Mouse (Mus musculus): ENCODE measurements around the gene Slc4a1ap. TPM values are rescaled to one million over a fixed set of nuclear protein-coding genes. Genes with fewer than 3 reads are reported as not detected.

The Slc4a1ap gene
- total and polyA plus RNA-seq, 3 experiments: 25.7 to 41.1 (median 27.9) TPM

DNA sequence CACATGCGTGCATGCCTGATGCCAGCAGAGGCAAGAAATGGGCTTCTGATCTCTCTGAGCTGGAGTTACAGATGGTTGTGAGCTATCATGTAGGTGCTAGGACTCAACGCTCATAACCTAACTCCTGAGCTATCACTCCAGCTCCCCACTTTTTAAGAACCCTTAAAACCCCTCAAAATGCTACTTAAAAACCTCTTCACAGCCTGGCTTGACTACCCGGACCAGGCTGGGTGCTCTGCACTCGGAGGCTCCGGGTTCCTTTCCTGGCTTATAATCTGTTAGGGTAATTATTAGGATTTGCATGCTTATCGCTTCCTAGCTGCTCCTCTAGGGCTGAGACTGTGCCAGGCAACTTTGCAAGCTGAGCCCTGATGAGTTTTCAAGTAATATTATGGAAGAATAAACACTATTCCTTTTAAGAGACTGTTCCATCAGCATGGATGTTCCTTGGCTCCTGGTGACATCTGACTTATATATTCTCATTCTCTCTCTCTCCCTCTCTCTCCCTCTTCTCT lies 70.7 kb downstream of the Slc4a1ap start:
- TF ChIP-seq POLR2A (IDR thresholded peaks at IDR 0.05; ENCODE audit: low read depth, low read length): no peak
- TF ChIP-seq RCOR1 (conservative IDR thresholded peaks at IDR 0.05; ENCODE audit: low read depth, low read length): no peak
- TF ChIP-seq JUND (conservative IDR thresholded peaks at IDR 0.05; ENCODE audit: low read depth, low read length): no peak
- TF ChIP-seq ZMIZ1 (IDR thresholded peaks at IDR 0.05; ENCODE audit: low read depth, low read length): no peak
- TF ChIP-seq IRF4 (IDR thresholded peaks at IDR 0.05; ENCODE audit: low read depth, low read length): no peak
- TF ChIP-seq MXI1 (IDR thresholded peaks at IDR 0.05; ENCODE audit: low read depth, low read length): no peak
- no peak for TF ChIP-seq CHD1 (IDR thresholded peaks at IDR 0.05; ENCODE audit: low read depth, low read length)
- no peak for TF ChIP-seq MEF2A (IDR thresholded peaks at IDR 0.05; ENCODE audit: borderline replicate concordance, low read depth, low read length)
- no peak for TF ChIP-seq ETS1 (conservative IDR thresholded peaks at IDR 0.05; ENCODE audit: low read depth, low read length)
- TF ChIP-seq ZNF384 (IDR thresholded peaks at IDR 0.05; ENCODE audit: low read depth, low read length): no peak
- no peak for TF ChIP-seq MAX (IDR thresholded peaks at IDR 0.05; ENCODE audit: low read length)
- no peak for TF ChIP-seq USF1 (IDR thresholded peaks at IDR 0.05; ENCODE audit: low read depth, low read length)
- no peak for TF ChIP-seq ELF1 (IDR thresholded peaks at IDR 0.05; ENCODE audit: low read depth, low read length)
- H3K79me2 ChIP-seq (replicated peaks; ENCODE audit: control insufficient read depth, extremely low read depth, insufficient read depth, poor library complexity, severe bottlenecking): no peaks in the 10 kb centered on the region
- no peak overlapping the region for H3K4me2 ChIP-seq (ENCODE audit: insufficient read depth, low read depth, poor library complexity, severe bottlenecking)
- H3K9ac ChIP-seq (ENCODE audit: insufficient read depth, low read depth): no peak overlapping the region
- H3K9me3 ChIP-seq (replicated peaks; ENCODE audit: low read length): no peaks in the 10 kb centered on the region
- no peaks in the 10 kb centered on the region for H3K36me3 ChIP-seq (replicated peaks in 1 of 2; ENCODE audit: control insufficient read depth in 1 of 2, insufficient read depth in 1 of 2, low read length in 1 of 2)
- no peak overlapping the region for H3K4me3 ChIP-seq (replicated peaks in 1 of 3; ENCODE audit: low read depth in 2 of 3, low read length in 2 of 3, poor library complexity in 1 of 3)
- H3K27ac ChIP-seq (ENCODE audit: insufficient read depth, low read depth): no peak overlapping the region
- dilution Hi-C loops (cut with MboI; ENCODE audit: extremely low pct_ligation_motif_present, extremely low pct_unique_long_range_greater_than_20kb, low sequenced_read_pairs): no loop called here
- H3K27me3 ChIP-seq (replicated peaks): no peaks in the 10 kb centered on the region
- peaks cover 1 to 10% of the 10 kb centered on the region in 2 experiments; a peak in 2 of 4 replicates for H3K4me1 ChIP-seq (ENCODE audit: control insufficient read depth in 1 of 2, insufficient read depth in 2 of 2)
- no peak for DNase-seq (ENCODE audit: extremely low read depth)
- in situ Hi-C loops (cut with MboI; ENCODE audit: low pct_ligation_motif_present, low pct_unique_long_range_greater_than_20kb, low sequenced_read_pairs): loop anchor here (10.0 kb wide), 1 partner anchor 597 kb away; no protein-coding TSS in a partner anchor

DNA sequence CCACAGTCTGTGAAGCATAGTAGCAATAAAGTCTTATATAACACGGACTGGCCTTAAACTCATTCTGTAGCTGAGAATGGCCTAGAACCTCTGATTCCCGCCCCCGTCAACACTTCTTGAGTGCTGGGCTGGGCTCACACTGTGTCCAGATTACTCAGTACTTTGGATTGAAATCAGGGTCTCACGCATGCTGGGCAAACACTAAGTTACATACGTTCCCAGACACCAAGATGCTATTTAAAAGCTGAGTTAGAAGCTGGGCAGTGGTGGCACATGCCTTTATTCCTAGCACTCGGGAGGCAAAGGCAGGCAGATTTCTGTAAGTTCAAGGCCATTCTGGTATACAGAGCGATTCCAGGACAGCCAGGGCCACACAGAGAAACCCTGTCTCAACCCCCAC lies 71.3 kb downstream of the Slc4a1ap start:
- no peak for TF ChIP-seq PAX5 (IDR thresholded peaks at IDR 0.05; ENCODE audit: low read length)
- no peak for TF ChIP-seq MAZ (IDR thresholded peaks at IDR 0.05; ENCODE audit: low read depth, low read length)
- no peak for TF ChIP-seq POLR2AphosphoS2 (IDR thresholded peaks at IDR 0.05; ENCODE audit: low read depth, low read length)
- no peak for TF ChIP-seq MAFK (IDR thresholded peaks at IDR 0.05; ENCODE audit: insufficient replicate concordance, low read length)
- TF ChIP-seq RCOR1 (conservative IDR thresholded peaks at IDR 0.05; ENCODE audit: low read depth, low read length): no peak
- no peak for TF ChIP-seq USF2 (conservative IDR thresholded peaks at IDR 0.05; ENCODE audit: low read depth, low read length)
- TF ChIP-seq JUND (conservative IDR thresholded peaks at IDR 0.05; ENCODE audit: low read depth, low read length): no peak
- no peak for TF ChIP-seq CHD2 (IDR thresholded peaks at IDR 0.05; ENCODE audit: low read length)
- TF ChIP-seq BHLHE40 (IDR thresholded peaks at IDR 0.05; ENCODE audit: low read depth, low read length): no peak
- no peak for TF ChIP-seq SIN3A (IDR thresholded peaks at IDR 0.05; ENCODE audit: low read length)
- no peak for TF ChIP-seq ZNF384 (IDR thresholded peaks at IDR 0.05; ENCODE audit: low read depth, low read length)
- TF ChIP-seq CHD1 (IDR thresholded peaks at IDR 0.05; ENCODE audit: low read depth, low read length): no peak
- TF ChIP-seq ETS1 (conservative IDR thresholded peaks at IDR 0.05; ENCODE audit: low read depth, low read length): no peak
- no peak for DNase-seq (ENCODE audit: extremely low read depth)
- in situ Hi-C loops (cut with MboI; ENCODE audit: low pct_ligation_motif_present, low pct_unique_long_range_greater_than_20kb, low sequenced_read_pairs): loop anchor here (10.0 kb wide), 1 partner anchor 597 kb away; no protein-coding TSS in a partner anchor

More for the DNA sequence above, 71.3 kb downstream of the Slc4a1ap start:
- Histone ChIP-seq H3K4me1 (ENCODE audit: control insufficient read depth in 1 of 2, insufficient read depth in 2 of 2) (peaks cover 6 to 14% of the 10 kb centered on the region in 2 experiments; a peak in 2 of 4 replicates), H3K4me3 (replicated peaks in 1 of 3; ENCODE audit: low read depth in 2 of 3, low read length in 2 of 3, poor library complexity in 1 of 3) (no peak overlapping the region), H3K9me3 (replicated peaks; ENCODE audit: low read length) (no peaks in the 10 kb centered on the region), H3K36me3 (replicated peaks in 1 of 2; ENCODE audit: control insufficient read depth in 1 of 2, insufficient read depth in 1 of 2, low read length in 1 of 2) (no peaks in the 10 kb centered on the region), H3K79me2 (replicated peaks; ENCODE audit: control insufficient read depth, extremely low read depth, insufficient read depth, poor library complexity, severe bottlenecking) (no peaks in the 10 kb centered on the region), H3K9ac (ENCODE audit: insufficient read depth, low read depth) (no peak overlapping the region), H3K27ac (ENCODE audit: insufficient read depth, low read depth) (no peak overlapping the region), H3K4me2 (ENCODE audit: insufficient read depth, low read depth, poor library complexity, severe bottlenecking) (no peak overlapping the region), H3K27me3 (replicated peaks) (no peaks in the 10 kb centered on the region)
- dilution Hi-C loops (cut with MboI; ENCODE audit: extremely low pct_ligation_motif_present, extremely low pct_unique_long_range_greater_than_20kb, low sequenced_read_pairs): no loop called here
